Mouse (Mus musculus): Measurements from ENCODE around the gene Etl4. TPM values are rescaled to one million over a fixed set of nuclear protein-coding genes. Genes with fewer than 3 reads are reported as not detected.

The Etl4 gene
- total and polyA plus RNA-seq, 2 experiments from 2014 or later: 6.4 to 14.8 TPM

DNA sequence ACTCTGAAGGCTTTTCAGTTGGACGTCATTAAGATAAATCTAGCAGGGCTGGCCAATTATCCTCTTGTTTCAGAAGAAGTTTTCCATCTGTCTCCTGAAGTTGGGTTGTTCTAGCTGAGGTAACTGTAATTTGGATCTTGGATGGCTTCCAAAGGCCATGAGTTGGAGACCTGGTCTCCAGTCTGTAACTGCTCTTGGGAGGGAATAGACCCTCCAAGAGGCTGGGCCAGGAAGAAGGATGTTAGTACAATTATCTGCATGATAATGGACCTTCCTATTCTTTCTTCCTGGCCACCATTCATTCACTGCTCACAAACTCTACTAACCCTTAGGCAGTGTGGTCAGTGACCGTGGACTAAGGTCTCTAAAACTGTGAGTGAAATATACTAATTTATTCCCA lies 684.5 kb downstream of the Etl4 start:
- no peak for TF ChIP-seq CTCF (IDR thresholded peaks at IDR 0.05; ENCODE audit: low read depth)
- Histone ChIP-seq H3K4me3 (ENCODE audit: low read length) (no peak overlapping the region), H3K36me3 (ENCODE audit: insufficient read depth, low read length) (no peaks in the 10 kb centered on the region), H3K9me3 (ENCODE audit: low read length) (no peaks in the 10 kb centered on the region), H3K9ac (replicated peaks; ENCODE audit: low read length) (no peak overlapping the region), H3K27ac (no peak overlapping the region), H3K4me2 (ENCODE audit: low read depth, low read length) (no peak overlapping the region), H3K27me3 (ENCODE audit: insufficient read depth, low read length) (no peaks in the 10 kb centered on the region), H3K4me1 (ENCODE audit: insufficient read depth, low read length) (no peaks in the 10 kb centered on the region)
- DNase-seq (ENCODE audit: low spot score) (no peak), ATAC-seq (no peak)
- WGBS: 72% methylated on average over 2 of the region's 2 CpGs

DNA sequence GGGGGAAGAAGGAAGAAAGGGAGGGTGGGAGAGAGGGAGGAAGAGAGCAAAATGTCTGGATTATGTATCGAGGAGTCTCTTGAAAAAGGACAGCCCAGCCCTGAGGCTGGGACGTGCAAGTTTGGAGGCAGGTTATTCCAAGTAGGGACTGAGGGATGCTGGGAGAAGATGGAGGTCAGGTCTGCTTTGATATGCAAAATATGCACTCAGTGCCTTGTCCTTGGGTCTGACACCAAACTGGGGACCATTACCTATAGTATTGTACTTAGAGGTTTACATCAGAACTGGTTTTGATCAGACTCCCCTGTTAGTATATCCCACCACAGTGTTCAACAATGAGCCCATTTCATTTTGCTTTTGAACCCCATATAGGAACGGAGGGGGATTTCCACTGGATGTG lies 685.4 kb downstream of the Etl4 start:
- ATAC-seq: no peak
- no peaks in the 10 kb centered on the region for H3K36me3 ChIP-seq (ENCODE audit: insufficient read depth, low read length)
- H3K4me1 ChIP-seq (ENCODE audit: insufficient read depth, low read length): no peaks in the 10 kb centered on the region
- H3K27ac ChIP-seq: no peak overlapping the region
- WGBS: 76% methylated on average over 3 of the region's 3 CpGs
- no peak overlapping the region for H3K4me2 ChIP-seq (ENCODE audit: low read depth, low read length)
- DNase-seq (ENCODE audit: low spot score): no peak
- H3K27me3 ChIP-seq (ENCODE audit: insufficient read depth, low read length): no peaks in the 10 kb centered on the region
- H3K9ac ChIP-seq (replicated peaks; ENCODE audit: low read length): no peak overlapping the region
- H3K9me3 ChIP-seq (ENCODE audit: low read length): no peaks in the 10 kb centered on the region
- no peak for TF ChIP-seq CTCF (IDR thresholded peaks at IDR 0.05; ENCODE audit: low read depth)
- H3K4me3 ChIP-seq (ENCODE audit: low read length): no peak overlapping the region

DNA sequence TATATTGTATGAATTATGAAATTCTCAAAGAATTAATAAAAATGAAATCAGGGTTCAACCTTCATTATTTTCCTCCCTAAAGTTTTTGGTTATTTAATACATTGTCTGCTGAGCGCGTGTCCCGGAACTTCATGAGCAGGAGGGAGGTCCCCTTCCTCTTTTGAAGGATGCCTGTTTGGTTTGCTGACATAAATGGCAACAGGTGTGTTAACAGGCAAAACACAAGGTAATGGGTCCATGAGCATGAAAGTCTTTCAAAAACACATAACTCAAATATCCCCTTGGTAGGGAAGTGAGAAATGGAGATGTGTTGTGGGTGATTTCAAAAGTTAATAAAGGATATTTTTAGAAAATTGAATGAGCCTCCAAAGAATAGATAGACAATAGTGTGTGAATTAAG lies 687.0 kb downstream of the Etl4 start:
- Histone ChIP-seq H3K9me3 (ENCODE audit: low read length) (no peaks in the 10 kb centered on the region), H3K4me1 (ENCODE audit: insufficient read depth, low read length) (no peaks in the 10 kb centered on the region), H3K9ac (replicated peaks; ENCODE audit: low read length) (no peak overlapping the region), H3K4me3 (ENCODE audit: low read length) (no peak overlapping the region), H3K27ac (no peak overlapping the region), H3K36me3 (ENCODE audit: insufficient read depth, low read length) (no peaks in the 10 kb centered on the region), H3K4me2 (ENCODE audit: low read depth, low read length) (no peak overlapping the region), H3K27me3 (ENCODE audit: insufficient read depth, low read length) (no peaks in the 10 kb centered on the region)
- no peak for TF ChIP-seq CTCF (IDR thresholded peaks at IDR 0.05; ENCODE audit: low read depth)
- WGBS: 98% methylated on average over 3 of the region's 3 CpGs
- ATAC-seq (no peak), DNase-seq (ENCODE audit: low spot score) (no peak)

DNA sequence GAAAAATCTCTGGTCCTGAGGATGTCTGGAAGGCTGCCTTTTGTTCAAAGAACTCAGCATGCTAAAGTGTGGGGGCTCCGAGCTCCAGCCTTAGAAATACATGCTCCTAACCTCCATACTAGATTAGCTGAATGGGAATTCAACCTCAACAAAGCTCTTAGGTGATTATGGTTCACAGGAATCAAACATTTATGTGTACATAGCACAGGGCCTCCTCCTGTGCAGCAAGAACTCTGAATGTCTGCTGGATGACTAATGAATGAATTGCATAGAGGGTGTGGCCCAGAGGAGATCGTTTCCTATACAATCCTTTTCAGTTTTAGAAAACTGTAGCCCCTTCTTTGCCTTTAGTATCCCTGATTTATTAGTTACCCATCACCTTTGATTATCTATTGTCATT lies 687.6 kb downstream of the Etl4 start:
- no peak overlapping the region for H3K4me3 ChIP-seq (ENCODE audit: low read length)
- no peak for TF ChIP-seq CTCF (IDR thresholded peaks at IDR 0.05; ENCODE audit: low read depth)
- H3K4me1 ChIP-seq (ENCODE audit: insufficient read depth, low read length): no peaks in the 10 kb centered on the region
- no peaks in the 10 kb centered on the region for H3K9me3 ChIP-seq (ENCODE audit: low read length)
- no peaks in the 10 kb centered on the region for H3K36me3 ChIP-seq (ENCODE audit: insufficient read depth, low read length)
- WGBS: 29% methylated on average over 2 of the region's 2 CpGs
- H3K27me3 ChIP-seq (ENCODE audit: insufficient read depth, low read length): no peaks in the 10 kb centered on the region
- ATAC-seq: no peak
- no peak overlapping the region for H3K9ac ChIP-seq (replicated peaks; ENCODE audit: low read length)
- DNase-seq (ENCODE audit: low spot score): no peak
- H3K4me2 ChIP-seq (ENCODE audit: low read depth, low read length): no peak overlapping the region
- no peak overlapping the region for H3K27ac ChIP-seq

- Histone ChIP-seq H3K27me3 (ENCODE audit: insufficient read depth, low read length) (no peaks in the 10 kb centered on the region), H3K4me1 (ENCODE audit: insufficient read depth, low read length) (no peaks in the 10 kb centered on the region), H3K4me3 (ENCODE audit: low read length) (no peak overlapping the region), H3K9ac (replicated peaks; ENCODE audit: low read length) (no peak overlapping the region), H3K9me3 (ENCODE audit: low read length) (no peaks in the 10 kb centered on the region), H3K36me3 (ENCODE audit: insufficient read depth, low read length) (no peaks in the 10 kb centered on the region), H3K27ac (no peak overlapping the region), H3K4me2 (ENCODE audit: low read depth, low read length) (no peak overlapping the region)
- TF ChIP-seq CTCF (IDR thresholded peaks at IDR 0.05; ENCODE audit: low read depth): no peak
- 49% methylated on average over 2 of the region's 2 CpGs for WGBS
- DNase-seq (ENCODE audit: low spot score): no peak
- ATAC-seq: no peak
Observed at GRCm38 (mm10) chr2:20602656-20603055, 693.1 kb downstream of the Etl4 start.

- H3K9ac ChIP-seq (replicated peaks; ENCODE audit: low read length): no peak overlapping the region
- H3K27ac ChIP-seq: no peak overlapping the region
- no peaks in the 10 kb centered on the region for H3K9me3 ChIP-seq (ENCODE audit: low read length)
- 86% methylated on average over 6 of the region's 6 CpGs for whole genome bisulfite sequencing
- no peak for ATAC-seq
- H3K4me2 ChIP-seq (ENCODE audit: low read depth, low read length): no peak overlapping the region
- H3K4me3 ChIP-seq (ENCODE audit: low read length): no peak overlapping the region
- no peaks in the 10 kb centered on the region for H3K4me1 ChIP-seq (ENCODE audit: insufficient read depth, low read length)
- no peaks in the 10 kb centered on the region for H3K27me3 ChIP-seq (ENCODE audit: insufficient read depth, low read length)
- DNase-seq (ENCODE audit: low spot score): no peak
- TF ChIP-seq CTCF (IDR thresholded peaks at IDR 0.05; ENCODE audit: low read depth): no peak
- no peaks in the 10 kb centered on the region for H3K36me3 ChIP-seq (ENCODE audit: insufficient read depth, low read length)
Observed at GRCm38 (mm10) chr2:20603536-20603935, 694.0 kb downstream of the Etl4 start.

- 88% methylated on average over 6 of the region's 6 CpGs for WGBS
- no peak for TF ChIP-seq CTCF (IDR thresholded peaks at IDR 0.05; ENCODE audit: low read depth)
- H3K4me2 ChIP-seq (ENCODE audit: low read depth, low read length): no peak overlapping the region
- H3K4me1 ChIP-seq (ENCODE audit: insufficient read depth, low read length): no peaks in the 10 kb centered on the region
- no peak overlapping the region for H3K9ac ChIP-seq (replicated peaks; ENCODE audit: low read length)
- no peaks in the 10 kb centered on the region for H3K9me3 ChIP-seq (ENCODE audit: low read length)
- ATAC-seq: no peak
- H3K27me3 ChIP-seq (ENCODE audit: insufficient read depth, low read length): no peaks in the 10 kb centered on the region
- H3K36me3 ChIP-seq (ENCODE audit: insufficient read depth, low read length): no peaks in the 10 kb centered on the region
- H3K4me3 ChIP-seq (ENCODE audit: low read length): no peak overlapping the region
- DNase-seq (ENCODE audit: low spot score): no peak
- no peak overlapping the region for H3K27ac ChIP-seq
Observed at GRCm38 (mm10) chr2:20603991-20604390, 694.4 kb downstream of the Etl4 start.
